Mouse (Mus musculus): ENCODE results near the gene Stub1.

DNA sequence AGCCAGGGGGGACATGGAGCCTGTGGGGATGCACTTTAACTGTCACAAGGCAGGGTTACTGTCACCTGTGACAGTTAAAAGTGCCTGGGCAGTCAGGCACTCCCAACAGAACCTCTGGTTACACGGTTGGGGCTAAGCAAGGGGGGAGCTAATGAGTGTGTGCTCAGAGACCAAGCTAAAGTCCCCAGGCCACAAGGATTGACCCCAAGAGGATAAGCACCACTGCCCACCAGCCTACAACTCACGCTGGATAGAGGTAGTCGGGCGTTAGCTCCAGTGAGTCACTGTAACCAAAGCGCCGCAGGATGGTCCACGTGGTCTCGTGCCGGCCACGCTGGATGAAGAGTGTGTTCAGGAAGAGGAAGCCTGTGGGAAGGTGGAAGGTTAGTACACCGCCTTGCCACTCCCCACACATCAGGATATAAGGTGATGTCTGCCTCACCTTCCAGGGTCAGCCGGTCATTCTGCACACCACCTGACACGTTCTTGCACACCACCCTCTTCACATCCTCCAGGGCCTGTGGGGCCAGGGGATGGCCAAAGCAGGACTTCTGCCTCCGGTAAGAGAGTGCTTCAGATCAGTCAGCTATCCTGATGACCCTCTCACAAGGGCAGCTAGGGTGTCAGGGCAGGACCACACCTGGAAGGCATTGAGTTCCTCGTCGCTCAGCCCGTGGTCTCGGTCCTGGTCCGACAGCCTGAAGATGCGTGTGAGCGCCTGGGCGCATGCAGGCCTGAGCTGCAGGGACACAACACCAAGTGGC, 8.1 kb upstream of the Stub1 start, which contains the start of gene Gm20683:
- TF ChIP-seq CTCF (IDR thresholded peaks at IDR 0.05 in 2 of 3, conservative IDR thresholded peaks at IDR 0.05 in 1 of 3; ENCODE audit: control insufficient read depth in 1 of 3, insufficient read depth in 1 of 3, low read depth in 2 of 3, low read length in 3 of 3, poor library complexity in 1 of 3, severe bottlenecking in 1 of 3) (no peak), NELFE (IDR thresholded peaks at IDR 0.05; ENCODE audit: low read depth, low read length) (no peak), MAZ (IDR thresholded peaks at IDR 0.05; ENCODE audit: low read depth, low read length) (no peak), TCF12 (IDR thresholded peaks at IDR 0.05; ENCODE audit: low read depth, low read length) (no peak)
